Mouse (Mus musculus) urinary bladder, postnatal 14 days (tissue): Measurements from ENCODE around the gene Arhgap9.
A peak's percentile ranks its signal among the peaks of the same experiment; 100 is the strongest.

Experiments
- DNase-seq: peaks from one replicate; pipeline ENCODE4 v3.0.0; 2021; ENCODE audit warnings: low spot score

The Arhgap9 gene

DNA sequence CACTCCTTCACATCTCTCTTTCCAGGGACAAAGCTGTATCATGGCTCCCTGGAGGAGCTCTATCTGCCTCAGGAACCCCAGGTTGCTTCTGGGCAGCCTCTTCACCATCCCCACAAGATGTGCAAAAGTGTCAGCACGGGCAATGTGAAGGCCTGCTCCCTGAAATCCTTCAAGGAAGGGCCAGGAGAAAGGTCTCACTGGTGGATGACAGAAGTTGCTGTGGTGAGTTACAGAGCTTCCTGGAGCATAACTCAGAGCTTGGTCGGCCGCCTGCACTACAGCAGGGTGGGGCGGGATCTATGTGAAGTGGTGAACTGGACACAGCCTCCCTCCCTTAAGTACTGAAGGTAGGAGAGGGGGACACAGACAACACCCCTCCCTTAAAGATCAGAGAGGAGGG lies 905 bp downstream of the Arhgap9 start:
- no peak for DNase-seq

DNA sequence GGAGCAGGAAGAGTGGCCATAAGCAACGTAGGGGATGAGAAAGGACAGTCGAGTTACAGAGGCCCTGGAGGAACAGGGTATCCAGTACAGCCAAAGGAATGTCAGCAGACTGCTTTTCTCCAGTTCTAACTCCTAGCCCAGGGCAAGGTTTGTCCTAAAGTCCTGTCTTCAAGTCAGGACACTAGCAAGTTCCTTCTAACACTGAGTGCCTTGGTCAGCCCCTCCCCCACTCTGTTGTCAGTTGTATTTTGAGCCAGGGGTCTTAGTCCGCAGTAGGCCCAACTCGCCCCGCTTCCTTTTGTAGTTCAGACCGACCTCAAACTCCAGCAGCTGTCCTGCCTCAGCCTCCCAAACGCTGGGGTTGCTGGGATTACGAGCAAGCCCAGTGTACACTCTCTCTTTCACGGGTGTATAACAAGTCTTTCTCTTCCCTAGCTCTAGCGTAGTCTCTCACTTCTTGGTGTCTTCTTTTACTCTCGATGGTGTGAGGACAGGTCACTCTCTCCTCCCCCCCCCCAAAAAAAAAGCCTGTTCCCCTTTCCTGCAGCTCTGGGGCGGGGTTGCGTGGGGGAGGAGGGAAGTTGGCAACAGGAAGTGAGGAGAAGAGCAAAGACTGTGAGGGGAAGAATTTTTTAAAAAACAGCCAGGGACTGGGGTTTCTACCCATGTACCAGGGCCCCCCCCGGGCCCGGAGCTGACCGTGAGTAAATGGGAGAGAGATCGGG lies 1.5 kb downstream of the Arhgap9 start:
- DNase-seq = no peak

DNA sequence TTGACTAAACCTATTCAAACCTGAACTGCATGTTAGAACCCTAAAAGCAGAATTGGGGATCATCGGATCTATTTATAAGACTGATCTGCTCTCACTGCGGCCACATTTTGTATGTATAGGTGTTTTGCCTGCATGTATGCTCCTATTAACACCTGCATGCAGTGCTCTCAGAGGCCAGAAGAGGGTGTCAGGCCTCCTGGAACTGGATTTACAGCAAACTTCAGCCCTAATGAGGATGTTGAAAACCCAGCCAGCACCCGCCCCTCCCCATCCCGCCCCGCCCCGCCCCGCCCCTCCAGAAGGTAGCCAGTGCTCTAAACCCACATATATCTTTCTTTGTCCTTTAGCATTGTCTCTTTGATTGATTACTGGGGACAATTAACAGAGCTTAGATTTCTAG lies 2.7 kb downstream of the Arhgap9 start:
- DNase-seq = peak; percentile 65

DNA sequence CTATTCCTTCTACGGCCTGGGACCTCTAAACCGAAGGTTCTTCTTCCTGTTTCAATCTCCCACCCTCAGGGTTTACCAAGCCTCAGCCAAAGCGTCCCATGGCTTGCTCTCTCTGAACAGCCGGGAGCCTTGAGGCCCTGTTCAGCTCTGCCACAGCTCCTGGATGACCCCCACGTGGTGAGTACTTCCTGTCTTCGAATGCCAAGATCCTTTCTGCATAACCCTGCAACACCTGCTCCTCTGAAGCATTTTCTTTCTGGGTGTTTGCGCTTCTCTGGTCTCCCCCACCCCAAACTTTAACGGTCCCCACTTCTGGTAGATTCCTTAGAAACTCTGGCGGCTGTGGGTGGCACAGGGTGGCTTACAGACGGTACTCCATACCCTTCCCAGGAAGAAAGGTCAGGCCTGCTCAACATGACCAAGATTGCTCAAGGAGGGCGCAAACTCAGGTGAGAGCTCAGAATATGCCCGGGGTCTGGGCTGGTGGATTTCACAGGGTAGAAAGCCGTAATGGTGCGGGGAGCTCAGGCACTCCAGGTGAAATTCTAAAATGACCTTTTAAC lies 3.8 kb downstream of the Arhgap9 start:
- no peak for DNase-seq

DNA sequence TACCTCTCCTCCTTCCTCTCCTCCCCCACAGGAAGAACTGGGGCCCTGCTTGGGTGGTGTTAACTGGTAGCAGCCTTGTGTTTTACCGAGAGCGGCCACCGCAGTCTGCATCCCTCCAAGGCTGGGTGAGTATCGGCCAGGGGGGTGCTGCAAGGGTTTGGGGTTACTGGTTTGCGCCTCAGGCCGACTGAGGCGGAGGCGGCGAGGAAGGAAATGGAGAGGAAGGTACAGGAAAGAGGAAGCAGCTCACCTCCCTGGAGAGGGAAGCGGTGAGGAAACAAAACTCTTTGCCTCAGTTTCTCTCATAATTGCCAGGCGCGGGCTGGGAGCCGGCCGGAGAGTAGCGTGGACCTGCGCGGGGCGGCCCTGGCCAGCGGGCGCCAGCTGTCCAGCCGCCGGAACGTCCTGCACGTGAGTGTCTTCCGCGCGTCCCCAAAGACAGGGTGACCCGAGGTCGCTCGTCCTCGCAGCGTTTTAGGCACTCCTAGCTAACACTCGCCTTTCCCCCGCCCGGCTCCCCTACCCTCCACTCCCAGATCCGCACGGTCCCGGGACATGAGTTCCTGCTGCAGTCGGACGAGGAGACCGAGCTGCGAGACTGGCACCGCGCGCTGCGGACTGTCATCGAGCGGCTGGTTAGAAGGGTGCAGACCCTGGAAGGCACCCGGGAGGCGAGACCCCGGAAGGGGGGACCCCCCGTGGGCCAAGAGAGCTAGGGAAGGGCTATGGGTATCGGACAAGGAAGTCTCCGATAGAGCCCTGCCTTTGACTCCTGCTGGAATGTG lies 4.4 kb downstream of the Arhgap9 start:
- DNase-seq = no peak

DNA sequence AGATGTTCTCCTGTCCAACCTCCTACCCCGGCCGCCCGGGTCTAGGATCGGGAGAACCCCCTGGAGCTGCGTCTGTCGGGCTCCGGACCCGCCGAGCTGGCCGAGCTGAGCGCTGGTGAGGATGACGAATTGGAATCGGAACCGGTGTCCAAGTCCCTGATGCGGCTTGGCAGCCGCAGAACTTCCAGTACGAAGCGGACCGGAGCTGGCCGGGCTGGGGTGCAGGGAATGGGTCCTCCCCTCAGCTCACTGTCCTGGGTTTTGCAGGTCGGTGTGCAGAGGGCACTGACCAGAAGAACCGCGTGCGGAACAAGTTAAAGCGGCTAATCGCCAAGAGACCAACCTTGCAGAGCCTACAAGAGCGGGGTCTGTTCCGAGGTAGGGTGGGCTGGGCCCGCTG lies 5.1 kb downstream of the Arhgap9 start:
- DNase-seq = peak; percentile 40

DNA sequence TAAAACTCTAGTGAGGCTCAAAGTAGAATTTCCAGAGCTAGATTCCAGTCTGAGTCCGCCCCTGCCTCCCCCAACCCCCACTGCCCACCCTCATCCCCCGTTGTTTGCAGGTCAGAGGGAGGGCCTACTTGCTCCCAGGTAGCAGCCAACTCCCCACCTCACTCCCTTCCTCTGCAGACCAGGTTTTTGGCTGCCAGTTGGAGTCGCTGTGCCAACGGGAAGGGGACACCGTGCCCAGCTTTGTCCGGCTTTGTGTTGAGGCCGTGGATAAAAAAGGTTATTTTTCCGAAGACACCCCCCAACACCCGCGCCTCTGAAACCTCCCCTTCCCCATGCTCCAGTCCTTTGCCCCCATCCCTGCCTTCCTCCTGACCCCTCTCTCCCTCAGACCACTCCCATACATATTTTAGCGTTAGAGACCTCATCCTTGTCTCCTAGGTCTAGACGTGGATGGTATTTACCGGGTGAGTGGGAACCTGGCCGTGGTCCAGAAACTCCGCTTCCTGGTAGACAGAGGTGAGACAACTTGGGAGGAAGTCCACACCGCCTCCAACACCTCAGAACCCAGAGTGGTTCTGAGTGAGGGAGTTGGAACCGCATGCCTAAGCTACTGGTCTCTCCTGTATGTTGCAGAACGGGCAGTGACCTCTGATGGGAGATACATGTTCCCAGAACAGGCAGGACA lies 5.8 kb downstream of the Arhgap9 start:
- DNase-seq = no peak

DNA sequence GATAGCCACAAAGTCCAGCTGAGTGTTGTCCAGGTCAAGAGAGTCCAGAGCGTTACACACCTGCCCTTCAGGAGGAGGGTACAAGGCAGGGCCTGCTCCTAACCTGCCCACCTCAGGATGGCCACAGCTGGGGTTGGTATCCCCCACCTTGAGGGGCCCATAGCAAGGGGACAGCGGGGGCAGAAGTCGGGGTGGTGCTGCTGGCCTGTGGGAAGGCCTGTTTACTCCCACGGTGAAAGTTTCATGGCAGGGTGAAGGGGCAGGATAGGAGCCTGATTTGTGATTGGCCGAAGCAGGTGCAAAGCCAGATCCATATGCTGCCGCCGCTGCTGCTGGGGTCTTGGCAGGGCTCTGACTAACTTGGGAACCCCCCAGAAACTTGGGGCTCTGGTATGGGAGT lies 8.4 kb downstream of the Arhgap9 start:
- no peak for DNase-seq

DNA sequence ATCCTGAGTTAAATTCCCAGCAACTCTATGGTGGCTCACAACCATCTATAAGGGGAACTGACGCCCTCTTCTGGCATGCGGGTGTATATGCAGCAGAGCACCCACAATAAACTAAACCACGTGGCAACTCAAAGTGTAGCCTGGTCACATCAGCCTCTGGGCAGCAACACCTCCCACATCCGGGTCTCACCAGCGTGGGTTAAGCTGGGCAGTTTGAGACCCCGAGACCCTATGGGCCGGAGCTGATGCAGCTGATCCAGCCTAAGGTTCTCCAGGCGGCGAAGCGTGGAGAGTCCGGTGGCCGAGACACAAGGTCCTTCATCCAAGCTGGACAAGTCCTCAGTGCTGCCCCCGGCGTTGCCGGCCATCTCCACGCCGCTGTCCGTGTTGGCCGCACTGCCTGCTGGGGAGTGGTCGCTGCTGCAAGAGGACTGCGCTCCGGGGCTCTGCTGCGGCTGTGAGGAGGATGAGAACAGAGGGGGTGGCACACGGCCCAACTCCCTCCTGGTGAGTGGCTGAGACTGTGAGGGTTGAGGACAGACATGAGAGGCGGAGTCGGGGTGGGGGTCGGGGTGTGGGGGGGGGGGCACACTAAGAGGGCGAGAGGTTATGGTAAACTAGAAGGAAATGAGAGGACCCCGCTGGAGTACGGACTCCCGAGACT lies 10.6 kb downstream of the Arhgap9 start:
- no peak for DNase-seq

DNA sequence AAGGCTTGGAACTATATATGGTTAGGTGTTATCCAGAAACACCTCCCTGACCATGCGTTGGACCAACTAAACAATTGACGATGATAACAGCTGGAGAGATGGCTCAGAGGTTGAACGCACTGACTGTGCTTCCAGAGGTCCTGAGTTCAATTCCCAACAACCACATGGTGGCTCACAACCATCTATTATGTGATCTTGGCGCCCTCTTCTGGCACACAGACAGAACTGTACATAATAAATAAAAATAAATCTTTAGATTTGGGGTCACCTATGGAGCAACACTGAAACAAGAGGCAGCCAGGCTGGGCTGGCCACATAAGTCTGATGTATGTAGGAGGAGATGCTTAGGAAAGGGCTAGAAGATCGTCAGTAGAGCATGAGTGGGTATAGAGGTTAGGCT lies 11.4 kb downstream of the Arhgap9 start:
- DNase-seq = no peak

DNA sequence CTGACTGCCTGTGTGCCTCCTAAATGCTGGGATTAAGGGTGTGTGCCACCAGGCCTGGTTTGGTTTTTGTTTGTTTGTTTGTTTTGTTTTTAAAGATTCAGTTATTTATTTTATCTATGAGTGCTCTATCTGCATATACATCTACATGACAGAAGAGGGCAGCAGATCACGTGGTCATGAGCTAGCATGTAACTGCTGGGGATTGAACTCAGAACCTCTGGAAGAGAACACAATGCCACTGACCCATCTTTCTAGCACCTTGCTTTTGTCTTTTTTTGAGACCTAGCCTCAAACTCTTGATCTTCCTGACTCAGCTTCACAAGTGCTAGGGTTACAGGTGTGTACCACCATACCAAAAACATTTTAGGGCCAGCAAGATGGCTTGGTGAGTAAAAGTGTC lies 13.5 kb downstream of the Arhgap9 start:
- DNase-seq = no peak

DNA sequence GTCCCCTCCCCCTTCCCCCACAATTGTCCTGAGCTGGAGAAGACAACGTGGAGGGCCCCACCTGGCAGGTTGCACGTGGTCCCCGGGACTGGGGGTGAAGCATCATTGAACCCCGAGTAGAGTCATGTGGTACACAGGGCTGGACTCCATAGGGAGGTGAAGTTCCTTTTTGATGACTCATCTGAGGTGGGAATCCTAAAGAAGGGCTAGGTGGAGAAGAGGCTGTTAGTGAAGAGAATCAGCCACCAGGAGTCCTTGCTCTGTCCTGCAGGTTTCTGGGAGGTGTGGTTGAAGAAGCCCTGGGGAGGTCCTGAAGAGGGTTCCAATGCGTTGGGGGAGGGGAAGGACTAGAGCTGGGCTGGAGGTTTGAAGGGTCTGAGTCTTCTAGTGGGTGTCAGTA lies 15.2 kb downstream of the Arhgap9 start:
- DNase-seq = no peak

DNA sequence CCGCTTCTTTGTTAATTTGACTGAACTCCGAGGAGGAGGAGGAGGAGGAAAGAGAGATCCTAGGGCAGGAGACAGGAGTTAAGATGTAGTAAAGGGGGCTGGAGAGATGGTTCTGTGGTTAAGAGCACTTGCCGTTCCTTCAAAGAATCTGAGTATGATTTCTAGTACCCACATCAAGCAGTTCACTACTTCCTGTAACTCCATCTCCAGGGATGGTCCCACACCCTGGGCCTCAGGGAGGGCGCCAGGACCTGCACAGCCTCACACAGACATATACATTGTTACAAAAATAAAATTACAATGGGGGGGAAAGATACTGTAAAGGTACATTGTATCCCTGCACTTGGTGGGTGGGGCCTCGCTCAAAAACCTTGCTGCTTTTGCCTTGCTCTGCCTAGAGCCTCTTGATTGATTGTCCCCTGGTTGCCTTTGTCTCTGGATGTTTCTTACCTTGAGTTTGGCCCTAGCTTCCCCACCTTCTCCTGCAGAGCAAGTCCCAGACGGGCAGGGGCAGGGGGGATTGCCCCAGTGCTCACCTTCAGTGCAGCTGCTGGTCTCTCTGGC lies 15.9 kb downstream of the Arhgap9 start:
- no peak for DNase-seq

DNA sequence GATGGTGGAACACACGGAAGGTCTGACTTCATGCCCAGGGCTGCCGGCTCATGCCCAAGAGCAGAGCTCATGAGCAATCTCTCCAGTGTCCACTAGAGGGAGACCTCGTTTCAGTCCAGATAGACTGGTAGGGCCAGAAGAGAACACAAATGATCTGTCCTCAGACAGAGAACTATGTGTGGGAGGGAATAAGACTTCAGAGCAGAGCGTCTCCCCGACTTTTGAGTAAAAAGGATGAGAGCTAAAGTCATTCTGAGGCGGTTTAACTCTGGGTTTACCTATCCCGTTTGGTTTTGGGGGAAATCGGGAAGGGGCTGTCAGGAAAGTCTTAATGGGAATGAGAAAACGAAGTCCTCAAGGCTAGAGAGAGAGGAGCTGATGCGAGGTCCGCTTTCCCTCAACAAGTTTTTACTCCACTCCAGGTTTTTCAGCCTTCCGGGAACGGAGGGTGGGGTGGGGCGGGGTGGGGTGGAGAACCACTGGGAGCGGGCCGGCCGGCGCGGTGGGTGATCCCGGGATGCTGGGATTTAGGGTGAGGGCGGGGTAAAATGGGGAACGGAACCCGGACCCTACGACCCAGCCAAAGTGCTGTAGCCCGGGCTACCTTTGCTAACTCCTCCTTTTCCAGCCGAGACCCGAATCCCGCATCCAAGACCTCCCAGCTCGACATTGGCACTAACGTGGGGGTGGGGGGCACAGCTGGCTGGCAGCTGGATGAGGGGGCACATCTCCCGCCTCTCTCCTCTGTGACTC lies 17.3 kb downstream of the Arhgap9 start:
- DNase-seq = peak; percentile 90

DNA sequence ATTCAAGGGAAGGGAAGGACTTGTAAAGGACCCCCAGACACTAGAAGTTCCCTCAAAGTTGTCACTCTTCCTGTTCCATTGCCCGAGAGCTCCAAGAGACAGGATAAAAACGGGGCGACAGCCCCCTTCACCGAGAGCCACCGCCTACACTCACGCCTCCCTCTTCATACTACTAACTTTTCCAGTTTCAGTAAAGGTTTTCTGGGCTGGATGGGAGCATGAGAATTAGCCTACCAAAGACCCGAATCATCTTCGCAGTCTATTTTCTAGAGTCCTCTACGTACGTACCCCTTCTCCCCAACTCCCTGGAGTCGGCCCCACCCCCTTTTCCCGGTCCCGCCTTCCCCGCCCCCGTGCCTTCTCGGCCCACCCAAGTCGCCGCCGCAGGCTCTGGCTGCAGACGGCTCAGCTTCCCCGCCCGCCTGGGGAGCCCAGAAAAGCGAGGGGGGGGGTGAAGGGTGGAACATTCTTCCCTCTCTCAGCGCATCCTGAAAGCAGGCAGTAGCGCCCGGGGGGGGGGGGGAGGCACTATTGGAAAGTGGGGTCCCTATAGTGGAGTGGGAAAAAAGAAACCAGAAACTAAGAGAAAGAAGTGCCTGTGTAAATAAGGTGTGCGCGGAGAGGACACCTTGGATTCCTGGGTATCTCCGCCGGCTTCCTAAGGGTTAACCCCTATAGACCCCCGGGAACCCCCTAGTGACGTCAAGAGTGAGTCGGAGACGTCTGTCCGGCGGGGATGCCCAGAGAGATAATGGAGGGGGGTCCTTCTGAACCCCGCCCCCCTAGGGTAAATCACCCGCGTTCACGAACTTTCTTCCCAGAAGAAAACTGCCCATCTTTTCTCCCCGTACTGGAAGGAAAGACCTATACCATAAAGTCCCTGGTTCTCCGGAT lies 18.2 kb downstream of the Arhgap9 start:
- peak; percentile 64 for DNase-seq

DNA sequence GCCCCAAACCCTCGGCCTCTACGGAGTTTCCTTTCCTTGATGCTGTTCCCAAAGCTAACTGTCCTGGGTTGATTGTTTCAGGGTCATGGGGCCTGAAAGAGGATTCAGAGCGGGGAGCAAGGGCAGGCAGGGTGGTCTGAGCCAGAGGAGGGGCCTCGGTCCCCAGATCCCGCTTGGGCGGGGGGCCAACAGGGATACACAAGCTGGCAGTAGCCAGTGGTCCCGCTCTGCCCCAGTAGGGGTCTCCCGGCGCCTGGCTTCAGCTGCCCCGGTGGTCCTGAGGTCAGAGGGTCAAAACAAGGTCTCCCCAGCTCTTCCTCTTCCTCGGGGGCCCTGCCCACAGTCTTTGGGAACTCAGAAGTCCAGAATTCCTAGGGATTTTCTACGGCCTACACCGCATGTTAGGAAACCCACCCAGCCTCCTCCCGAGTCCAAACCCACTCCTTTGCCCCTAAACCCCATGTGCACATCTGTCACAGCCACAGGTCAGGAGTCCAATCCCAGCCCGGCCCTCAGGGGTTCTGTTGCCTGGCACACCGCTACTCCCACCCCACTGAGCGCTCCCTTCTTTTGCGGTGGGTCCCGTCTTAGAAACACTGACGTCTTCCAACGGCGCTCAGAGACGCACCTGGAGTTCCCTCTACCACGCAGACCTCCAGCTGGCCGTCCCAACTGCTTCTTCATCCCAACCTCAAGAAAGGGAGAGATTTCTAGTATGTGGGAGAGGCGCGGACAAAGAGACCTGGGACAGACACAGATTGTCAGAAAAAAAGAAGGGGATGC lies 19.0 kb downstream of the Arhgap9 start:
- no peak for DNase-seq

DNA sequence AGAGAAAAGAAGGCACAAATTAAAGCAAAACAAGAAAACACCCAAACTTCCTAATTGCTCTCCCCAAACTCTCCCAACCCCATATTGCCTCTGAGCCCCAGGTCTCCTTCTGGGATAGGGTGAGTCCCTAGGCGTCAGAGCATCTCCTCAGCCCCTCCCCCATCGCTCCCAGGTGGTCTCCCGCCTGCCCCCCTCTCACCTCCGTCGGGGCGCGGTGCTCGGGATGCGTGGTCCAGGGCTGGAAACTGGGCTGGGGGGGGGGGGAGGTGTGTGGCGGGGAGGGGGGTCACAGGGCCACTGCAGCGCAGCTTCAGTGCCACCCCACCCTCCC lies 19.6 kb downstream of the Arhgap9 start:
- DNase-seq = no peak

DNA sequence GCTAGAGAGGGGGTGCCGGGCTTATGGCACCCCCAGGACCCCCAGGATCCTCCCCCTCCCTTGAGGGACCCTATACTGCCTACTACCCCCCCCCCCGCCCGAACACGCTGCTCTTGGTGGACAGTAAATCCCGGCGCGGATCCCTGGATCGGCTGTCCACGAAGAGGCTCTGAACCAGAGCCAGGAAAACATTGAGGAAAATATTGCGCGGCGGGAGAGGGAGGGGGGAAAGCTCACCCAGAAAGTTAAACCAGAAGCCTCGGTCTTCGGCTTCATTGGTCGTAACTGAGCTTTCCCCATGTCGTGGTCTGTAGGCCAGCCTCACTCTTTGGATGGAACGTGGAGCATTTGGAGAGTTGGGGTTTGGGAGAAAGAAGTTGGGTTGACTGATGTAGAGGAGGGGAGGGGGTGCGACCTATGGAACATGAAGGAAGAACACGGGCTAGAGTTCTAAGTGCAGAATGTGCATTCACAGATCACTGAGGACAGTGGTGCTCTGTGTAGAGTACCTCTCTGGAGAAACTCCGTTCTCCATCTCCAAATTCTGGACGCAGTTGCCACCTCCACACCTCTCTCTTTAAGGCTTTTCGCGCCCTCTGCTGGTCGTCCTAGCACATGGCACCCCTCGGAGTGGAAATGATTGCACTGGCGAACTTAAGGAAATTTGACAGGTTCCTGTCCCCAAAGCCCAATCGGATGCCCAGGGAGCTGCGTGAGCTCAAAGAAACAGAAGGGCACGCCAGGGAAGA lies 20.3 kb downstream of the Arhgap9 start, which contains the start of gene Gli1:
Gene Gli1, minus strand, starts transcription at position 84 of the 749 bp plus-strand sequence.
- DNase-seq = peak; percentile 87

DNA sequence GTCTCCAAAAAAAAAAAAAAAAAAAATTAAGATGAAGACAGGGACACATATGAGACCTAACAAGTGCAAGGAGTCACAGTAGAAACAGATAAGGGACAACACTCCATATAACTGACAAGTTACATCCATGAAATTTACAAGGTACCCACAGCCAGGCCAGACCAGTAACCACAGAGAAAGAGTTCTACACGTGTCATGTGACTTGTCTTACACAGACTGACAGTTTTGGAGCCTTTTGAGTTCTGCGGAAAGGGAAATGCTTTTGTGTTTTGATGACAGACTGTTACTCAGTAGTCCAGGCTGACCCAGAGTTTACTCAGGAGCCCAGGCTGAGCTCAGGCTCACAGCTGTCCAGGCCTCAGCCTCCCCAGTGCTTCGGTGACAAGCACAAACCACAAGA lies 21.3 kb downstream of the Arhgap9 start:
- no peak for DNase-seq
